Mouse (Mus musculus): ENCODE measurements around the gene Rplp2. TPM values are rescaled to one million over a fixed set of nuclear protein-coding genes. Genes with fewer than 3 reads are reported as not detected.

The Rplp2 gene
- 3,328 and 6,963 TPM in 2 replicates for polyA plus RNA-seq (2012)

DNA sequence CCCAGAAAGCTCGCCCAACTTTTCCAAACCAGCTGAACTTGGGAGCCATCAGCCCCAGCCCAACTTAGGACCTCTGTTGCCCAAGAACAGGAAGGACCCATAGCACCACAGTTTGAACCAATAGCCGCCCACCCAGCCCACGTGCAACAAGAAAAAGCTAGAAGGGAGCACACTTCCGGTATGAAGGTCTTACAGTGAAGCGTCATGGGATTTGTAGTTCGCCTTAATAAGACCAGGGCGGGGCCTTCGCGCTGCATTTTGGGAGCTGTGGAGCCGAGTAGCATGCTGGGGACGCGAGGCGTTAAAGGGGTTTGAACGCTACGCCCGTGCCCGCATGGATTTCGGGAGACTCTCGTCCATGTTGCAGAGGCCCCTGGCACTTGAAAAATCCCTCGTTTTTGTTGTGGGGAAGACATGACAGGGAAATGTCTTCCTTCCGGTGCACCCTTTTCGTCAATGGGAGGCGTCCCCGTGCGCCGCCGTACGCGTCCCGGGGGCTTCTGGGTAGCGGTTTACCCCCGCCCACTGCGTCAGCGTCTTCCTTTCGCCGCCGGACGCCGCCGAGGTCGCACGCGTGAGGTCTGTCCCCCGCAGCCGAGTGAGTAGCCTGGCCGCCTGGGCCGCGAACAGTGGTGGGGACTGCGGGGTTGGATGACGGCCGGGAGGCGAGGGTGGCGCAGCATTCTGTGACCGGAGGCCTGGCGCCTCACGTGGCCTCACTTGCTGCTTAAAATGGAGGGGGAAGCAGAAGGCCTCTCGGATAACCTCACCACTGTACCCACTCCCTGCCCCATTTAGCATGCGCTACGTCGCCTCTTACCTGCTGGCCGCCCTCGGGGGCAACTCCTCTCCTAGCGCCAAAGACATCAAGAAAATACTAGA is at the start of gene Rplp2:
TSS of gene Rplp2 (plus strand) at position 261 of the 882 bp plus-strand sequence.
- no peak for TF ChIP-seq GATA1 (IDR thresholded peaks at IDR 0.05; ENCODE audit: low read length)

DNA sequence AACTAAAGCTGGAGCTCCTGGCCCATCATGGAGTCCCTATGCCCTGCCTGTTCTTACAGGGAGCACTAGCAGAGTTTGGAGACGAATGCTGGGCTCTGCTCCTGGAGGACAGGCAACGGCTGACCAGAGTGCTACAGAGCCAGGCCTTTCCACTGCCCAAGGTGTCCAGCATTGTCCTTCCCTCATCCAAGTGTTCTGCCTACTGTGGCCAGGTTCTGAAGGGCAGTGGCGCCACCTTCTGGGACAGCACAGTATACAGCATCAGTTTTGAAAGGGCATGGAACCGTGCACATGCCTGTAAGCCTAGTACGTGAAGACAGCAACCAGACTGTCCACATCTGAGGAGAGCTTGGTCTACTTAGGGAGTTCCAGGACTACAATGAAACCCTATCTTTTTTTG is 43.9 kb upstream of the Rplp2 start:
- TF ChIP-seq GATA1 (IDR thresholded peaks at IDR 0.05; ENCODE audit: low read length) = no peak

DNA sequence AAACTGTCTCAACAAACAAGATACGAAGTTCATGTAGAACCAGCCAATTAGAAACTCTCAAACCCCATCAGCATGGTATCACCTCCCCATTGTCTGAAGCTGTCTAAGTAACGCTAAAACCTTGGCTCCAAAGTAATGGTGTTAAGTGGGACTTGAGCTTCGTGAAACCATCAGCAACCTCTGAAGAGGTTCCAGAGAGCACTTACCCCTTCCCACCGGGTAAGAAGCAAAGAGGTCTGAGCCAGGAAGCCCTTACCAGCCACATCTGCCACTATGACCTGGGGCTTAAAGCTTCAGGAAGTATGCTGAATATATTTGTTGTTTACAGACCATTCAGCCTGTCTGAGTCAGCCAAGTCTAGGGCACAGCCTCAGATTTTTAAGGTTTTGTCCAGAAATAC is 41.7 kb upstream of the Rplp2 start:
- no peak for TF ChIP-seq GATA1 (IDR thresholded peaks at IDR 0.05; ENCODE audit: low read length)

DNA sequence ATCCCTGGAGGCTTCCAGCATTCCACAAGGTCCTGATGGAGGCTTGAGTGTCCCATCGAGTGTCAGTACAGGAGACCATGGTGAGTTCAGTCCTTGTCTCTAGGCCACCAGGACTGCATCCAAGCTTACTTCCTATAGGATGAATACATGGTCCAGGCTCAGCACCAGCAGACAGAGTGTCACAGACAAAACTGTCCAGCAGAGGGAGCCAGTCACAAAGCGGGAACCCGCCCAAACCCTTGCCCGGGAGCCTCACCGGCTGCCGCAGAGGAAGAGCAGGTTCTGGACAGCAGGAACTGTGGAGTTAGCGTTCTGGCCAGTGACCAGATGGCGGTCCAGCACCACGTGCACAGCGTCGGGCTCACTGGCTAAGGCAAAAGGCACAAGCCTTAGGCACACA is 38.3 kb upstream of the Rplp2 start:
- no peak for TF ChIP-seq GATA1 (IDR thresholded peaks at IDR 0.05; ENCODE audit: low read length)

DNA sequence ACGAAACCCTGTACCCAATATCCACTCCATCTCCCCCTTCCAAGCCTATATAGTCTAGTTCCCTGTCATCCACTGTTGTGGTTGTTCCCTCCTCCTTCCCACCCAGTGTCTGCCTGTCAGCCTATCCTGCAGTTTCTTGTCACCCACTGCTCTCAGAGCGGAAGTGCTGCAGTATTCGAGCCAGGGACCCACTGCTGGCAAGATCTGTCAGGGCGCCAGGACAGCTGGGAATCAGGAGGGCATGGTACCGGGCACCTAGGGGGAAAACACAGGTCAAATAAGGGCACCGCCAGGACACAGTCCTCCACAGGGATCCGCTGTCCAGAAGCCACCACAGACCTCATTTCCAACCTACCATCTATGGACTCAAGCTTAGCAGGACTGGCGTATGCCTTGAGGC is 36.5 kb upstream of the Rplp2 start:
- TF ChIP-seq GATA1 (IDR thresholded peaks at IDR 0.05; ENCODE audit: low read length) = no peak

DNA sequence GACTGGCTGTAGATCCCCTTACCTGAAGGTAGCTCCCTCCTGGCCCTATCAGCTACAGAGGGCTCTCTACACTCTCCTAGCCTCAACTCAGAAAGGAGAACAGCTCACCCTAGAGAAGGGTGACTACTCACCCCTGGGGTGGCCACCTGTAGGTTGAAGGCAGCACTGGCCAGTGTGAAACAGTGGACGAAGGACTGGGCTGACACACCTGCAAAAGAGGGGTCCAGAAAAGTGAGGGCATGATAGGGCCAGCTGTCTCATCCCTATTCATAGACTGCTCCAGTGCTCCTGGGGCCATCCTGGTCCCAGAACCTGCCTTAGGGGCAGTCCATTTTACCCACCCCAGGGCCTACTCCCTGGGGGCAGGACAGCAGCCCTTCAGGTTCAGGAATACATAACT is 35.5 kb upstream of the Rplp2 start:
- TF ChIP-seq GATA1 (IDR thresholded peaks at IDR 0.05; ENCODE audit: low read length) = no peak

DNA sequence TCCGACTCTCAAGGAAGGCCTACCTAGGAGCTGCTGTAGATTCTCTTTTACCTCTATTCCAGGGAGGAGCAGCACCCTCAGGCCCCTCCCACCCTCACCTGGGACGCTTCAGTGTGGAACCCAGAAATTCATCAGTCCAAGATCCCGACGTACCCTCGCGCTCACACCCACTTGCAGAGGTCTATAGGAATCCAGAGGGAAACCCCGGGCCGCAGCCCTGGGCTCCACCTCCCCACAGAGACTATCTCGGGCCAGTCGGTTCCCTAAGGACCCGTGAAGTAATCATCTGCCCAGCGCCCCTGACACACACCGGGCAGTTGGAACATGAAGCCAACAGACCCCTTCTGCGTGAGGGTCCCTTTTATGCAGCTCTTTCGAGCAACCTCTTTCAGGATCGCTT is 33.8 kb upstream of the Rplp2 start:
- TF ChIP-seq GATA1 (IDR thresholded peaks at IDR 0.05; ENCODE audit: low read length) = no peak

DNA sequence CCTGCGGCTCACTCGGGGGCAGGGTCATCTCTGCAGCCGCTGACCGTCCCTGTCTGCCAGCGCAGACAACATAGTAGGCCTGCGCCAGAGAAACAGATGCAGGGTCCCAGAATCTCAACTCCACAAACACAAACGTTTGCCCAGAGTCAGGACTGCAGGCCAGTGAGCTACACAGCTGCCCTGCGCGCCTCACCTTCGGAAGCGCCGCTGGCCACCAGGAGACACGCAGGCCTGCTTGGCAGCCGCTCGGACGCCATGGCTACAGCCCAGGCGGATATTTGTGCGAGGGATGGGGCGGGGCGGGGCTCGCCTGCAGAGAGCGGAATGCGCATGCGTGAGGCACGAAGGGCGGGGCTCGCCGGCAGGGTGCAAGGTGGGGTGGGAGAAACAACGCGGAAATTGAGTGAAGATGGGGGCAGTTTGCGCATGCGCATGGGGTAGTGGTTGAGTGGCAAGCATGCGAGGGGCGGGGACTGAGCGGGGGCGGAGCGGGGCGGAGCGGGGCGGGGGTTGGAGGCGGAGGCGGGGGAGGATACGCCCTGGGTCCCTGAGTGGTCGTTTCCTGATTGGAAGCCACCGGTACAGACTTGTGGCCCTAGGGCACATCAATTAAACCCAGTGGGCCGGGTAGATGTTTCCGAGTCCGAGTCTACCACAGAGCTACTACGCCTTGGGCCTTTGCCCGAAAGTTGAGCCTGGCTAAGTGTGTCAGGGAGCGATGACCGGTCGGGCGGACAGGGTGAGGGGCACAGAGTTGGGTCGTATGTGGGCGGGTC is 33.2 kb upstream of the Rplp2 start, which contains the start of gene Gatd1:
TSS of gene Gatd1 (minus strand) at position 328 of the 776 bp plus-strand sequence.
- no peak for TF ChIP-seq GATA1 (IDR thresholded peaks at IDR 0.05; ENCODE audit: low read length)

DNA sequence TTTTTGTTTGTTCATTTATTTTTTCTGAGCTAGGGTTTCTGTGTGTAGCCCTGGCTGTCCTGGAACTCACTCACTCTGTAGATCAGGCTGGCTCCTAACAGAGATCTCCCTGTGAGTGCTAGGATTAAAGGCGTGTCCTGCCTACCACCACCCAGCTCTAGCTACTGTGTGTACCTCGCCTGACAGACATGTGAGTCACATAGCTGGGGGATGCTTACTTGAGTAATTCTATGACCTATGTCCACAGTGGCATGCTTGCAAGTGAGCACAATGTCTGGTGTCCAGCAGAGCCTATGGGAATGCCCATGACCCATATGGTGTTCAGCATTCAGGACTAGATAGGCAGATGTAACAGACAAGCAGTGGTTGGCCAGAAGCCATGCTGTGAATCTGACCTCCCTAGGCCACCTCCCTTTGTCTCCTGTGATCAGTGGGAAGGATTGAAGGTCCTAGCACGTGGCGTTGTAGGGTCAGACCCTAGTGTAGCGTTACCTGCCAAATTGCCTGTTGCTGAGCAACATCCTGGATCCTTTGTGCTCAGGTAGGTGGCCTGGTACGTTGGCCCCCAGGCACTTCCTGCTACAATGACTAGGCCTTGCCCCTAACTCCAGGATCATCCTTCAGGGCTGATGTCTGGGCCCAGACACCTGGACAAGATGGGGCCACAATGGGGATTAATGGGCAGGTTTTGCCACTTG is 30.9 kb upstream of the Rplp2 start:
- no peak for TF ChIP-seq GATA1 (IDR thresholded peaks at IDR 0.05; ENCODE audit: low read length)

DNA sequence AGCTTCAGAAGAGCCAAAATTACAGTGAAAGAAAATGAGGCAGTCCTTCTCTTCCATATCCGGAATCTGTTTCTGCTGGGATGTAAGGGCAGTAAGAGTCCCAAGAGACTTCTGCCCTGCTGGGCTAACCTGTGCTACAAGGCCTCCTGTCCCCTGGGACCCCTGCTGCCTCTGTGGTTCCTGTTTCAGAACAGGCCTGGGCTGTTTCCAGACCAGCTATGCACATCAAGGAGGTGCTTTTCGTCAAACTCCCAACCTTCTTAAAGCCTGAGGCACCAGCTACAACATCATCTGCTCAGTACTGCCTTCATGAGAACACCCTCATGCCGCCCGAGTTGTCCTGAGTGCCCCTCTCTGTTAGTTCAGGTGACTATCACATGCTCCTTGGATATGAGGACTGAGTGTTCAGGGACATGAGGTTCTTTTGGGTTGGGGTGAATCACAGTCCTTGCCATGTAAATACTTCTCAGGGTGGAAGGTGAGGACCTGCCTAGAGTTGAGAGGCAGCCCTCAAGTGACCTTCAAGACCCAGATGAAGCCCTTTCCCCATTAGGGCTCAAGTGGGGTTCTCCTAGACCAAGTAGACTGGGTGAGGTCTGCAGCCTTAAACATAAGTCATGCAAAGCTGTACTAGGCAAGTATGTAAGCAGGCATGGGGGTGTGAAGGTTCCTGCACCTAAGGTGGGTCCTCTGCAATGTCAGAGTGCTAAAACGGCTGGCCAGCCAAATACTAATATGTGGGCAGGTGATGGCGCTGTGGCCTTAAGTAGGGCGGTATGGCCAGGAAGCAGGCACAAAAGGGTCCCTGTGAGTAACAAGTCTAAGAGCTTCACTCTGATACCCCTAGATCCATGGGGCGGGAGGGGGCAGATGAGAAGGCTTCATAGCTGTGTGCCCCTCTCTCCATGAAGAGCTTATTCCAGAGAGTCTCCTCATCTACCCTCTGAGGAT is 29.2 kb upstream of the Rplp2 start:
- TF ChIP-seq GATA1 (IDR thresholded peaks at IDR 0.05; ENCODE audit: low read length) = no peak

DNA sequence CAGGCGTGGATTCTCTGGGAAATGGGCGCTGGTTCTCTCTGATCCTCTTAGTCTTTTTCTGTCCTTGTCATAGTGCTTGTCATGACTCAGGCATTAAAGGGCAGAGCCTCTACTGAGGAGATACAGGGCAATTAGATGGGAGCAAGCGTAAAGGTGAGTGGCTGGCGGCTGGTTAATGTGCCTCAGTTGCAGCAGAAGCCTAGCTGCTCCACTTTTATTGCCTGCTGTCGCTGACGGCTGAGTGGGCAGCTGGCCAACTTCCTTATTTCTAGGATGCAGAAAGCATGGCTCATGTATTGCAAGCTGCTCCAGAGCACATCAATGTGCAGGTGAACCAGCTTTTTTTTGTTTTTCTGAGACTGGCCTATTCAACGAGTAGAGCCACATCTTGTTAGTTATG is 28.2 kb upstream of the Rplp2 start:
- no peak for TF ChIP-seq GATA1 (IDR thresholded peaks at IDR 0.05; ENCODE audit: low read length)

DNA sequence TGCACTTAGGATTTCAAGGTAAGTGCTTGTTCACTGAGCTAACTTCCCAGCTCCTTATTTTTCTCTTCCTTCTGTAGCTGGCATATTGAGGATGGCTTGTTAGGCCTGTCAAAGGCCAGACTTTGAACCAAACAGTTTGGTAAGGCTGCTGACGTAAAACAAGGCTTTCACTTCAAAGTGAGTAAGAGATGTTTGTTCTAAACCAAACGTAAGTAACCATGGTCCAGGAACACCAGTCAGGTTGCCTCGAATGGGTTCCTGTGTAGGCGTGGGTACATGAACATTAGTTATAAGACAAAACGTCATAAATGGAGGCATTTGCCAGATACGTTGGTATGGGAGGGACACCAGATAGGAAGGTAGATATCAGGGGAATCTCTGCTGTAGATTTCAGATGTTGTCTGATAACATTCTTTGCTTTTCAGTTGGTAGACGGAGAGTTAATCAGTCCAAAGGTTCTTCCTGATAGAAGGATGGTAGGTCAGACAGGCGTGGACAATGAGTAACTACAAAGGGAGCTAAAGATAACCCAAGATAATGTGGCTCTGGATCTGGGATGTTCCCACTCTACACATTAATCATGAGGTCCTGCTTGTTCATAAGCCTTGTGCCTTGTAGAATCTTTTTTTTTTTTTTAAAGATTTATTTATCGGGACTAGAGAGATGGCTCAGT is 27.0 kb upstream of the Rplp2 start:
- no peak for TF ChIP-seq GATA1 (IDR thresholded peaks at IDR 0.05; ENCODE audit: low read length)

DNA sequence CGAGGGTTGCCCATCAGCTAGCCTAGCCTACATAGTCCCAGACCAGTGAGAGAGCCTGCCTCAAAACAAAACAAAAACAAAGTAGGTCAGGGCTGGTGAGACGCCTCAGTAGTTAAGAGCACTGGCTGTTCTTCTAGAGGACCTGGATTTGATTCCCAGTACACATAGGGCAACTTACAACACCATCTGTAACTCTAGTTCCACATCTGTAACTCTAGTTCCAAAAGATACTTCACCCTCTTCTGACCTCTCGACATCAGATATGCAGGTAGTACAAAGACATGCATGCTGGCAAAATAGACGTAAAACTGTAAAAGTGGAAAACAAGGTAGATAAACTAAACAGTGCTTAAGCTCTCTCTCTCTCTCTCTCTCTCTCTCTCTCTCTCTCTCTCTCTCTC is 23.4 kb upstream of the Rplp2 start:
- TF ChIP-seq GATA1 (IDR thresholded peaks at IDR 0.05; ENCODE audit: low read length) = no peak
